Mouse (Mus musculus) MEL (cell line): ENCODE results near the gene Kyat1. TPM values are rescaled to one million over a fixed set of nuclear protein-coding genes. Genes with fewer than 3 reads are reported as not detected.

Experiments
- DNase-seq: peaks from one replicate; pipeline ENCODE4 v3.0.0; 2011; ENCODE audit warnings: low read depth, low spot score
- H3K27ac ChIP-seq: 2 replicates; pipeline ENCODE4 v1.5.1; 2012; ENCODE audit warnings: low read depth, mild to moderate bottlenecking, control low read depth, low read length, moderate library complexity; ENCODE audit not compliant: control insufficient read depth
- H3K27me3 ChIP-seq, 2 experiments: fragments of 150-350 bp in 1 of 2; sonication (generic) in 1 of 2; 2 replicates each; pipeline ENCODE4 v1.6.1; 2012; ENCODE audit warnings: low read length in 2 of 2, mild to moderate bottlenecking in 2 of 2, improper control_type of control experiment in 1 of 2, moderate library complexity in 1 of 2; ENCODE audit not compliant: insufficient read depth in 2 of 2, control insufficient read depth in 1 of 2
- H3K36me3 ChIP-seq, 2 experiments: 2 replicates each; pipeline ENCODE4 v1.6.1; 2012 to 2014; ENCODE audit warnings: low read length in 2 of 2, improper control_type of control experiment in 1 of 2, inconsistent platforms in 1 of 2, mild to moderate bottlenecking in 1 of 2; ENCODE audit not compliant: insufficient read depth in 2 of 2, control insufficient read depth in 1 of 2
- H3K4me1 ChIP-seq, 2 experiments: fragments of 150-350 bp in 1 of 2; sonication (generic) in 1 of 2; 2 replicates each; pipeline ENCODE4 v1.6.1; 2012; ENCODE audit warnings: low read length in 2 of 2, improper control_type of control experiment in 1 of 2, mild to moderate bottlenecking in 1 of 2; ENCODE audit not compliant: insufficient read depth in 2 of 2, control insufficient read depth in 1 of 2
- H3K4me3 ChIP-seq, 2 experiments: fragments of 150-350 bp in 1 of 2; sonication (generic) in 1 of 2; 2 replicates each; pipeline ENCODE4 v1.5.1; 2012; ENCODE audit warnings: low read depth in 2 of 2, low read length in 2 of 2, mild to moderate bottlenecking in 2 of 2, moderate library complexity in 2 of 2, control low read depth in 1 of 2, improper control_type of control experiment in 1 of 2; ENCODE audit not compliant: control insufficient read depth in 1 of 2, insufficient read depth in 1 of 2
- H3K79me2 ChIP-seq: 2 replicates; pipeline ENCODE4 v1.6.1; 2012; ENCODE audit warnings: mild to moderate bottlenecking, low read length, moderate library complexity; ENCODE audit not compliant: control insufficient read depth, poor library complexity, insufficient read depth
- H3K9ac ChIP-seq: 2 replicates; pipeline ENCODE4 v1.6.1; 2012; ENCODE audit warnings: low read depth, mild to moderate bottlenecking, control low read depth, low read length, moderate library complexity; ENCODE audit not compliant: control insufficient read depth, poor library complexity, severe bottlenecking
- H3K9me3 ChIP-seq: fragments of 150-350 bp; sonication (generic); replicated peaks from 2 replicates; pipeline ENCODE4 v1.6.1; 2012; ENCODE audit warnings: mild to moderate bottlenecking, low read length, improper control_type of control experiment, moderate library complexity; ENCODE audit not compliant: insufficient read depth
- BHLHE40 ChIP-seq: IDR thresholded peaks from 2 replicates; pipeline ENCODE4 v1.6.1; 2012; ENCODE audit warnings: low read depth, mild to moderate bottlenecking, inconsistent platforms, low read length, improper control_type of control experiment, borderline replicate concordance
- CHD1 ChIP-seq: IDR thresholded peaks from 2 replicates; pipeline ENCODE4 v1.6.1; 2012; ENCODE audit warnings: low read depth, mild to moderate bottlenecking, inconsistent platforms, low read length, improper control_type of control experiment
- CTCF ChIP-seq, 3 experiments: IDR thresholded peaks in 2 of 3; conservative IDR thresholded peaks in 1 of 3; 2 replicates each; pipeline ENCODE4 v1.5.1; 2011 to 2012; ENCODE audit warnings: low read length in 3 of 3, low read depth in 2 of 3, mild to moderate bottlenecking in 2 of 3, improper control_type of control experiment in 1 of 3, inconsistent platforms in 1 of 3, mixed read lengths in 1 of 3, moderate library complexity in 1 of 3; ENCODE audit not compliant: control insufficient read depth in 1 of 3, insufficient read depth in 1 of 3, poor library complexity in 1 of 3, severe bottlenecking in 1 of 3
- E2F4 ChIP-seq: IDR thresholded peaks from 2 replicates; pipeline ENCODE4 v1.6.1; 2011; ENCODE audit warnings: low read depth, low read length, improper control_type of control experiment, borderline replicate concordance
- ELF1 ChIP-seq: IDR thresholded peaks from 2 replicates; pipeline ENCODE4 v1.6.1; 2014; ENCODE audit warnings: low read depth, mild to moderate bottlenecking, inconsistent platforms, low read length, improper control_type of control experiment, moderate library complexity
- EP300 ChIP-seq, 2 experiments: IDR thresholded peaks; 2 replicates each; pipeline ENCODE4 v1.6.1; 2011; ENCODE audit warnings: improper control_type of control experiment in 2 of 2, low read length in 2 of 2, low read depth in 1 of 2, mild to moderate bottlenecking in 1 of 2
- GABPA ChIP-seq: IDR thresholded peaks from 2 replicates; pipeline ENCODE4 v1.6.1; 2012; ENCODE audit warnings: low read depth, mild to moderate bottlenecking, inconsistent platforms, low read length, improper control_type of control experiment, moderate library complexity
- GATA1 ChIP-seq: IDR thresholded peaks from 2 replicates; pipeline ENCODE4 v1.6.1; 2011; ENCODE audit warnings: low read depth, low read length, improper control_type of control experiment
- HCFC1 ChIP-seq: IDR thresholded peaks from 2 replicates; pipeline ENCODE4 v1.6.1; 2012; ENCODE audit warnings: low read depth, mild to moderate bottlenecking, inconsistent platforms, low read length, improper control_type of control experiment, moderate library complexity
- MXI1 ChIP-seq: IDR thresholded peaks from 2 replicates; pipeline ENCODE4 v1.6.1; 2011; ENCODE audit warnings: mild to moderate bottlenecking, low read depth, low read length, improper control_type of control experiment
- MYB ChIP-seq: IDR thresholded peaks from 2 replicates; pipeline ENCODE4 v1.6.1; 2011; ENCODE audit warnings: mild to moderate bottlenecking, low read depth, low read length, improper control_type of control experiment
- MYC ChIP-seq: IDR thresholded peaks from 2 replicates; pipeline ENCODE4 v1.6.1; 2011; ENCODE audit warnings: low read depth, mild to moderate bottlenecking, low read length, improper control_type of control experiment, moderate library complexity
- NELFE ChIP-seq: IDR thresholded peaks from 2 replicates; pipeline ENCODE4 v1.6.1; 2011; ENCODE audit warnings: low read depth, low read length, improper control_type of control experiment
- NRF1 ChIP-seq: IDR thresholded peaks from 2 replicates; pipeline ENCODE4 v1.6.1; 2014; ENCODE audit warnings: low read depth, mild to moderate bottlenecking, inconsistent platforms, low read length, improper control_type of control experiment, moderate library complexity; ENCODE audit not compliant: poor library complexity, insufficient read depth, severe bottlenecking
- POLR2AphosphoS2 ChIP-seq: IDR thresholded peaks from 2 replicates; pipeline ENCODE4 v1.6.1; 2011; ENCODE audit warnings: low read length, improper control_type of control experiment
- POLR2AphosphoS5 ChIP-seq: IDR thresholded peaks from 2 replicates; pipeline ENCODE4 v1.6.1; 2012; ENCODE audit warnings: low read depth, borderline replicate concordance, mild to moderate bottlenecking, inconsistent platforms, low read length, moderate library complexity, mixed read lengths
- RAD21 ChIP-seq: IDR thresholded peaks from 2 replicates; pipeline ENCODE4 v1.6.1; 2011; ENCODE audit warnings: mild to moderate bottlenecking, low read depth, low read length, improper control_type of control experiment
- RCOR1 ChIP-seq: IDR thresholded peaks from 2 replicates; pipeline ENCODE4 v1.6.1; 2012; ENCODE audit warnings: low read depth, mild to moderate bottlenecking, inconsistent platforms, low read length, improper control_type of control experiment
- TBP ChIP-seq: IDR thresholded peaks from 2 replicates; pipeline ENCODE4 v1.8.0; 2011; ENCODE audit warnings: low read depth, low read length, improper control_type of control experiment
- UBTF ChIP-seq: IDR thresholded peaks from 2 replicates; pipeline ENCODE4 v1.6.1; 2012; ENCODE audit warnings: low read depth, mild to moderate bottlenecking, inconsistent platforms, low read length, improper control_type of control experiment, moderate library complexity, borderline replicate concordance; ENCODE audit not compliant: insufficient read depth
- USF1 ChIP-seq: IDR thresholded peaks from 2 replicates; pipeline ENCODE4 v1.6.1; 2014; ENCODE audit warnings: low read depth, mild to moderate bottlenecking, inconsistent platforms, low read length, improper control_type of control experiment, moderate library complexity
- ZC3H11A ChIP-seq: IDR thresholded peaks from 2 replicates; pipeline ENCODE4 v1.6.1; 2012; ENCODE audit warnings: low read depth, mild to moderate bottlenecking, inconsistent platforms, low read length, improper control_type of control experiment
- ZKSCAN1 ChIP-seq: IDR thresholded peaks from 2 replicates; pipeline ENCODE4 v1.6.1; 2012; ENCODE audit warnings: low read depth, mild to moderate bottlenecking, inconsistent platforms, low read length, improper control_type of control experiment, moderate library complexity
- polyA plus RNA-seq, 2 experiments: library from polyadenylated mRNA; stranded (reverse) in 1 of 2; unstranded in 1 of 2; fragments of >175 nt in 1 of 2; fragments of >200 nt in 1 of 2; gene quantifications; 2 replicates each; pipeline versions ENCODE4 v1.2.1 to v1.2.4; 2012; ENCODE audit warnings: low replicate concordance in 2 of 2, low read depth in 1 of 2; ENCODE audit not compliant: insufficient read length in 2 of 2, insufficient read depth in 1 of 2, missing spikeins in 1 of 2
- total RNA-seq: library from RNA; depleted of rRNA; stranded (reverse); fragments of 300-350 nt; gene quantifications from 2 replicates; pipeline ENCODE4 v1.2.3, GENCODE M21; 2012

Kyat1 gene
- total and polyA plus RNA-seq, 3 experiments: 9.5 to 14.9 TPM; not detected in 1

DNA sequence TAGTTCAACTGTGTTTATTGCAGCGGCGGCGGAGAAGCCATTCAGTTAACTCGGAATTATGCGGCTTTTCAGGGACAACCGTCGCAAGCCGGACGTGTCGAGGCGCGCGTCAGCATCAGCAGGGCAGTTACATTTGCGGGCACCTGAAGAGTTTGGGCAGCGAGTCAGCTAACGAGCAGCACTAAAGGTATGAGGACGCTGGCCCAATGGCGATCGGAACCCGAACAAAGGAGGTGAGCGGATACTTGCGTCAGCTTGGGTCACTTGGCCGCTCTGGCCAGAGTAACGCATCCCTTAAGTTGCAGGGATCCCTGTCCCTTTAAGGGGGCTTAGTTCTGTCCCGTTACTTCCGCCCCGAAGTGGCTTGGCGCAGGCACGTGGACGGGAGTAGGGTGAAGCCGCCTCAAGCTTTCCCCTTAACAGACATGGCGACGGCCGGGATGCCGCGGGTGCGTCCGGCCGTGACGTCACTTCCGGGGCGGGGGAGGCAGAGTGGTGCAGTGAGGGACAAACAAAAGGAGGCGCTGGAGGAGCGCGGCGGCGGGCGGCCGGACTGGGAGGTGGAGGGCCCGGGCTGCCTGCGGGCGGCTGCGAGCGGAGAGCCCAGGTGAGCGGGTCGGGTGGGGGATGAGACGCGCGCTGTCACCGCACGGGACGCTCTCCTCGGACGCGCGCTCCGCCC is 31.7 kb upstream of the Kyat1 start, which contains the start of gene Lrrc8a (continued):
- TF ChIP-seq CTCF (IDR thresholded peaks at IDR 0.05 in 2 of 3, conservative IDR thresholded peaks at IDR 0.05 in 1 of 3; ENCODE audit: control insufficient read depth in 1 of 3, insufficient read depth in 1 of 3, low read depth in 2 of 3, low read length in 3 of 3, poor library complexity in 1 of 3, severe bottlenecking in 1 of 3) (peak in 2 of 3 experiments; percentile 16 to 39; a peak in 4 of 6 replicates), NELFE (peak; percentile 81), NRF1 (peak; percentile 62)

DNA sequence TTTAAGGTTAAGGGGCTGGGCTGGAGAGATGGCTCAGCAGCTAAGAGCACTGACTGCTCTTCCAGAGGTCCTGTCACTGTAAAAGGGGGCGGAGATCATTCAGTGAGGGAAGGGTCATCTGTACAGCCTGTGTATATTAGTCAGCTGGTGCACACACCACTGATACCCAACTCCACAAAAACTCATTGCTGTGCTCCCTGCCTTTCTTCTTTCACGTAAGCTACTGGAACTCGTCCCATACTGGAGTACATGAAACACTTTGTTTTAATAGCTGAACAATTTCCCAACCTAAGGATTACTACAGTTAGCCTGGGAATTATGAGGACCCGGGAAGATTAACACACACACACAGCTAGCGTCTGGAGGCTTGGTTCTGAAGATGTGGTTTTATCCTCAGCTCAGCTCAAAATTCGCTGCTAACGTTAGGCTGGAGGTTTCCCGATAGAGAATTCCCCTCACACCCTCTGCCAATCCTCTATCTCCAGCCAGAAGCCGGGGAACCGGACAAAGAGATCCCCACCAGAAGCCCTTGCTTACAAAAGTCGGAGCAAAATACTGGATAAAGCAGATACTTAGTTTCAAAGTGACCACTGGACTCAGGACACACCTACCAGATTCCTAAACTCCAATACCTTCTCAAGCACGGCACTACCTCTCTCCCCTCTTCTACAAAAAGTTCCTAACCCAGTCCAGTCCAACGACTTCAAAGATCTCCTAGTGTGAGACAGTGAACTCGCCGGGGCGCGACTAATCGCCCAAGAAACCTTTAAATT is 31.0 kb upstream of the Kyat1 start:
- no peaks in the 10 kb centered on the region for H3K9me3 ChIP-seq
- peaks cover 9 to 20% of the 10 kb centered on the region in 2 experiments for H3K4me1 ChIP-seq
- peaks cover 0 to 11% of the 10 kb centered on the region in 2 experiments; a peak in 2 of 4 replicates for H3K36me3 ChIP-seq
- peaks cover 17% of the 10 kb centered on the region for H3K79me2 ChIP-seq
- H3K9ac ChIP-seq: peak overlapping the region; percentile 87
- no peaks in the 10 kb centered on the region for H3K27me3 ChIP-seq
- peak overlapping the region; percentile 69 for H3K27ac ChIP-seq
- peak overlapping the region; percentile 83 to 90 for H3K4me3 ChIP-seq
- TF ChIP-seq RCOR1 (no peak), TBP (peak; percentile 34; the same call in 1 of the 2 replicates)
- DNase-seq: peak; percentile 51

DNA sequence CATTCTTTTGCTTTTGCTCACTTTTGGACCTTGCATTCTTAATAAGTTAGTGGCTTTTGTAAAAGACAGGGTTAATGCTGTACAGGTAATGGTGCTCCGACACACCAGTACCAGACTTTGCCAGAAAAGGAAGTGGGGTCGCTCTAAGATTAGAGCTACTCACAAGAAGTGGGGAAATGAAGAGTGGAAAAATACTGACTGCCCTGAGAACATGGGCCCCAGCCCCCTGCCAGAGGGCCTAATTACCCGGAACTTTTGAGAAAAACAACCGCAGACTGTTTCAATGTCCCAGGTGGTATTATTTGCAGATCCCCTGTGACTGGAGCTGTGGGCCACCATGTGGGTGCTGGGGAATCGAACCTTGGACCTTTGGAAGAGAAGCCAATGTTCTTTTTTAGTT is 29.9 kb upstream of the Kyat1 start:
- no peaks in the 10 kb centered on the region for H3K9me3 ChIP-seq
- H3K79me2 ChIP-seq: peaks cover 17% of the 10 kb centered on the region
- H3K27ac ChIP-seq: no peak overlapping the region
- H3K4me1 ChIP-seq: peaks cover 9 to 20% of the 10 kb centered on the region in 2 experiments
- H3K4me3 ChIP-seq: no peak overlapping the region
- H3K9ac ChIP-seq: no peak overlapping the region
- H3K36me3 ChIP-seq: peaks cover 0 to 11% of the 10 kb centered on the region in 2 experiments; a peak in 2 of 4 replicates
- peak; percentile 11 for DNase-seq
- H3K27me3 ChIP-seq: no peaks in the 10 kb centered on the region
- TF ChIP-seq CTCF (IDR thresholded peaks at IDR 0.05 in 2 of 3, conservative IDR thresholded peaks at IDR 0.05 in 1 of 3; ENCODE audit: control insufficient read depth in 1 of 3, insufficient read depth in 1 of 3, low read depth in 2 of 3, low read length in 3 of 3, poor library complexity in 1 of 3, severe bottlenecking in 1 of 3): no peak
- TF ChIP-seq CHD1: no peak
- no peak for TF ChIP-seq BHLHE40
- TF ChIP-seq USF1: no peak
- TF ChIP-seq POLR2AphosphoS5: no peak
- no peak for TF ChIP-seq ELF1
- TF ChIP-seq E2F4: no peak
- TF ChIP-seq GABPA: no peak
- TF ChIP-seq MXI1: no peak
- TF ChIP-seq EP300 (IDR thresholded peaks at IDR 0.05; ENCODE audit: low read depth in 1 of 2, low read length in 2 of 2): no peak
- TF ChIP-seq MYC: no peak
- no peak for TF ChIP-seq POLR2AphosphoS2
- TF ChIP-seq UBTF: no peak
- TF ChIP-seq HCFC1: no peak
- TF ChIP-seq ZKSCAN1: no peak
- no peak for TF ChIP-seq RAD21
- TF ChIP-seq NRF1: no peak
- no peak for TF ChIP-seq GATA1
- TF ChIP-seq ZC3H11A: no peak
- TF ChIP-seq MYB: no peak
